Mouse (Mus musculus) testis, postnatal 14 days (tissue): ENCODE measurements around the gene Tmem45b.
"Not testable (repeated sequence)": the region's sequence is repeated elsewhere in the genome, so short reads cannot be mapped to it uniquely, and the experiment has no call there.

Experiments used
- DNase-seq: peaks from one replicate; pipeline ENCODE4 v3.0.0; 2021; ENCODE audit warnings: low spot score

Tmem45b gene

DNA sequence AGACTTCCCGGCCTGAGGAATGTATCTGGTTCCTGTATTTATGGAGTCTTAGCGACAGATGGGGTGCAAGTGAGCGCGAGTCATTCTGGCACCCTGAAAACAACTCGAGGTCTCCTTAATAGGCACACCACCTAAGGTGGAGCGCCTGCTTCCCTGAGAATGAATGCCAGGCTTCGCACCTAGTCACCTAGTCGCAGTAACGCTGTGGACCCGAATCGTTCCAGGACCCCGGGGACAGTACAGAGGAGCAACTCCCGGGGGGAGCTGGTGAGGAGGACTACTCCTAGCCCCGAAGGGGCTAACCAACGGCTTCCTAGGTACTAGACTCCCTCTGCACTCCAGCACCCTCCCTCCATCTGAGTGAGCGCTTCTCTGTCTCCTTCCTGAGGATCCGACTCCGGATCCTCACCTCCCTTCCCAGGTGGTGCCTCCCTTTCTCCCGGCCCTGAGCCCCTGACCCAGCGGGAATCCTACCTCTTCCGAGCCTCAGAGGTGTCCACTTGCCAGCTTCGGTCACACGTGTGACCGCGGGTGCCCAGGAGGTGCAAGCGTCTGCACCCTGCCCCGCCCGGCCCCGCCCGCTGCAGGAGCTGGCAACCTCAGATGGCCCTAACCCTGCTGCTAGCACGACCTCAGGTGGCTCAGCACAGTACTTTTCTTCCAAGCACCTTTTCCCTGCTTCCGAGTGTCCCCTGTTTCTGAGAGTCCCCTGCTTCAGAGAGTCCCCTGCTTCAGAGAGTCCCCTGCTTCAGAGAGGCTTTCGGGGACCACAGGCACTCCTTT is at the start of gene Tmem45b:
Gene Tmem45b (minus strand): TSS at position 771 of the 783 bp plus-strand sequence.
- no peak for DNase-seq

GRCm38 (mm10) chr9:31508189-31508588 is 43.9 kb upstream of the Tmem45b start:
- no peak for DNase-seq

DNA sequence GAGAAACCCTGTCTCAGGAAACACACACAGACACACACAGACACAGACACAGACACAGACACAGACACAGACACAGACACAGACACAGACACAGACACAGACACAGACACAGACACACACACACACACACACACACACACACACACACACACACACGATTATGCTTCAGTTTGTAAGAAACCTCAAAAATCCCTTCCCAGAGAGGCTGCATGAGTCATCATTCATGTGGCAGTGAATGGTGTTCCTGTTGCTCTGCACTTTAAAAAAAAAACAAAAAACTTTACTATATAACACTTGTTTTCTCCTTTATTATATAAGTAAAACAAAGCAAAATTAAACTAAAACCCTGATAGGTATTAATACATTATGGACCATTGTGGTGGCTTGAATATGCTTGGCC is 37.0 kb upstream of the Tmem45b start:
- not testable (repeated sequence) for DNase-seq

DNA sequence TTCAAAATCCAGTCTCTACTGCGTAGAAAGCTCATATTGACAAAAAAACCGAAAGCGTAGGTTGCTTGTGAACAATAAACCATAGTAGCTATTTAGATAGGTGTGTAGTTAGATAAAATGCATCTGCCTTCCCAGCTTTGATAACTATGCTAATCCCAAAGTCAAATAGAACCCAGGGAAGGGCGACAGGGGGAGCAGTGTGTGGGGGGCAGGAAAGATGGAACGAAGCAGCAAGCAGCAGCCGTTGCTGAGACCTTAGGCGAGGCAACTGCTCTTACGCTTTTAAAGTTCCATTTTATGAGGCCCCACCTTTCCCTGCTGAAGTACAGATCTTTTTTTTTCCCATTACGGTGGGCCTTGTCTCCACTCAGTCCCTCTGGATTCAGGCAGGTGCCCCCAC is 1.1 kb downstream of the Tmem45b start:
- DNase-seq: no peak

DNA sequence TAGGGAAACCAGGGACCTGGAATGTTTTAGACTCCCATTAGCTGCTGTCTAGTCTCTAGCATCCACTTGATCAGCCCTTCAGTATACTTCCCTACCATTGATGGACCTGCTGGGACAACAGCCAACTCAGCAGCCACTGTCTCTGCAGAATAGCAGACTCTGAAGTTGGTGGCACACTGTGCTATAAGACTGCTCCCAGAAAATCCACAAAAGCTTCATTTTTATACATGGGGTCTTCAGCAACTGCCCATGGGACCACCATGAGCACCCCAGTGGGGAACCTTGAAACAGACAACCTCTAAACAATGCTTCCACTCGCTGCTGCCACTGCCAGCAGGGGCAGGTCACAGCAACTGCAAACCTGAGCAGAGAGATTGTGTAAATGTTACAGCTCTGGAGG is 9.9 kb downstream of the Tmem45b start:
- DNase-seq: no peak

DNA sequence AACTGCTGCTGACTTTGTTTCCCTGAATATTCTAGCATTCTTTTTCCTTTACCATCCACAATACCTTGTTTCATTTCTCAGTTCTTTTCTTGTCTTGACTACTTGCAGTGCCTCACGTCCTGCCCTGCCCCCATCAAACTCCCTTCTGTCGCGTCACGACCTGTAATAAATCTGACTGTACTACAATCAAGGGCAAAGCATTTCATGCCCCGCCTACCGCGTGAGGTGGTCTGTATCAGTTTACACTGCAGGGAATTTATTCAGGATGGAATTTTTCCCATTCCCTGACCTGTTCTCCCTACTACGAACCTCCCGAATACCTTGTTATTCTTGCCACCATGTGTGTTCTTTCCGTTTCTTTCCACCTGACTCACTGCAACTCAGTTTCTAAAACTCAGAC is 12.1 kb downstream of the Tmem45b start:
- no peak for DNase-seq

DNA sequence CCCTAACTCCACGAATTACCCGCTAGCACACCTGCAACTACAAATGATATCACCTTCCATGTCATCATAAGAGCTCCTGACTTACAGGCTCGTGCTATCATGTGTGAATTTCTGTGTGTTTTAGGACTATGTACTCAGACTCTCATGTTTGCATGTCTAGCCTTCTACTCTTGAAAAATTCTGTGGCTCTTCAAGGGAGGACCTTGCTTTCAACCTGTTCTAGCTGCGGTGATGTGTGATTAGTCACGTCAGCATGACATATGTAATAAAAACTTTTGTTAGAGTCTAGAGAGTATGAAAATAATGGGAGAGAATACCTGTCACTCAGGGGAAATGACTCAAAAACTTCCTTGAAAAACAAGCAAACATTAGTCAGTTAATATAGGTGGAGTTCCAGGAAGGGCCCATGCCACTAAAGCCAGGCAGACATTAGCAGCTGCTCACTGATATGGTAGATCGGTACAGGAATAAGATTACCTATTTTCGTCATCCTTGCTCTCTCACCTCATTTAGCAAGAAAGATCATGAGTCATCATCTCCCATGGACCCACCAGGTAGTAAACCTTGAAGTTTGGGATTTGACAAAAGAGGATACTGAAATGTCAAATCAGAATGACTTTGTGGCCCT is 15.0 kb downstream of the Tmem45b start:
- no peak for DNase-seq

- no peak for DNase-seq
Observed at GRCm38 (mm10) chr9:31444236-31444635, 20.0 kb downstream of the Tmem45b start.

DNA sequence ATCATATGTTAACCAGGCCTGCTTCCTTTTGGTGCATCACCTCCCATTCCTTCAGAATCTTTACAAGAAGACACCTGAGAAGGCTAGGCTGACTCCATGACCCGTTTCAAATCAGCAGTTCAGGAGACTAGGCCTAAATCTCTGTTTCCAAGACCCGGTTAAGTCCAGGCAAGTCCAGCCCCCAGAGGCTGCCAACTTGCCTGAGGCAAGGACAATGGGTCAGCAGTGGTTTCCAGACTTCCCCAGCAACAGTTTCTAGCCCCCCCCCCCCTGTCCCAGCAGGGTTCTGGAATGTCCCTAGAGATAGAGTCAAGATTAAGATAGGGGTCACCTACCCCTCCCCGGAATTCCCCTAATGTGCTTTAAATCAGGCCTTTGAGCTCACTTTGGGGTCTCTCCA is 22.8 kb downstream of the Tmem45b start:
- no peak for DNase-seq

GRCm38 (mm10) chr9:31440366-31440765 is 23.9 kb downstream of the Tmem45b start:
- no peak for DNase-seq

GRCm38 (mm10) chr9:31439341-31439740 is 24.9 kb downstream of the Tmem45b start:
- DNase-seq: no peak

- no peak for DNase-seq
Observed at GRCm38 (mm10) chr9:31438834-31439233, 25.4 kb downstream of the Tmem45b start.

DNA sequence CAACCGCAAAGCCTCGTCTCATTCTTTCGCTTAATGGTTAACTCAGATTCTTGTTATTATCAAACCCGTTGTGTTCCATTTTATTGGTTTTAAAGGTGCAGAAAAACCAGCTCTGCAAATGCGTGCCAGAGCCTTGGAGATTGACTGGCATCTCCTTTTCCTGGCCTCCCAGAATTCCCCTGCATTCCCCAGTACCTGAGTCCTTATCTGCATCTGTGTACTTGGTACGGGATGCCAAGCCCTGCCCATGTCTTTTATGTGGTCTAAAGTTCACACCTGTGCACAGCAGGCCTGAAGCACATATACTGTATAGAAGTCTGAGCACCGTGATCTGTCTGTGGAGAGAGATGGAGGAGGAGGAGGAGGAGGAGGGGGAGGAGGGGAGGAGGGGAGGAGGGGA is 26.4 kb downstream of the Tmem45b start:
- DNase-seq: no peak

DNA sequence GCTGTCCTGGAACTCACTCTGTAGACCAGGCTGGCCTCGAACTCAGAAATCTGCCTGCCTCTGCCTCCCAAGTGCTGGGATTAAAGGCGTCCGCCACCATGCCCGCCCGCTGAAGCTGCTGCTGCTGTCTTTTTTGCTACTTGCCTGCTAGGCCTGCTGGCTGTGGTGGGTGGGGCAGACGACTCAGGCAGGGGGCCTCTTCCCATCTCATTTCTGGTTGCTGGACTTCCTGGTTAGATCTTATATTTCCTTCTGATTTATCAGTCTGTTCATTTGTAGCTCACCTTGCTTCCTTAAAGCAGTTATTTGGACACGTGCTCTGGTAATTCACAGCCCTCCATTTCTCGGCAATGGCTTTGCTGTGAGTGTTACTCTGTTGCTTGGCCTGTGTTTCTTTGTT is 28.8 kb downstream of the Tmem45b start:
- DNase-seq: no peak

- no peak for DNase-seq
Observed at GRCm38 (mm10) chr9:31433431-31433830, 30.8 kb downstream of the Tmem45b start.

DNA sequence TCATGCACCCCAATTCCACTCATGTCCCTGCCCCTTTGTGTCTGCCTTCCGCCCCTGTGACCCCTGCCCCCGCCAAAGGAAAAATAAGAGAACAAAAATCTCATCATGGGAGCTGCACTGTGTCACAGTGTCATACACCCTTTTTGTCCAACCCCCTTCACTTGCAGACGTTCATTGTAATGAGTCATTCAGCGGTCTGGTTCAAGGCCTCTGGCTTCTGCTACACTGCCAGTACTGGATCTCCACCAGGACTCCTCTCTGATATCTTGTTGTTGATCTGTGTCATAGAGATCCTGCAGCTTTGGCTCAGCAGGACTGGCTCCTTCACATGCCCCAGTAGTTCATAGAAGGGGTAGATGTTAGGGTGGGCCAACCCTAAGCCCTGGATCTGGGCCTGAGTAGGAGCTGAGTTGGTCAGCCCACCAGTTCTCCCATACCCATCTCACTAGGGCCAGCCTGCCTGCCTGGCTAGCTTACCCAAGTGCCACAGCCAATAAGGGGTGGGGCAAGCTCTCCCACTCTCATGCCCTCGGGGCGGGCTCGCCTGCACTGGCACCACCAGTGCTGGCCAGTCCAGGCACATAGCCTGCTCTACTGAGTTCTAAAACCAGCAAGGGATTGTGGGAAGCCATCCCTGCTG is 31.8 kb downstream of the Tmem45b start:
- no peak for DNase-seq

GRCm38 (mm10) chr9:31431751-31432150 is 32.5 kb downstream of the Tmem45b start:
- DNase-seq: no peak

DNA sequence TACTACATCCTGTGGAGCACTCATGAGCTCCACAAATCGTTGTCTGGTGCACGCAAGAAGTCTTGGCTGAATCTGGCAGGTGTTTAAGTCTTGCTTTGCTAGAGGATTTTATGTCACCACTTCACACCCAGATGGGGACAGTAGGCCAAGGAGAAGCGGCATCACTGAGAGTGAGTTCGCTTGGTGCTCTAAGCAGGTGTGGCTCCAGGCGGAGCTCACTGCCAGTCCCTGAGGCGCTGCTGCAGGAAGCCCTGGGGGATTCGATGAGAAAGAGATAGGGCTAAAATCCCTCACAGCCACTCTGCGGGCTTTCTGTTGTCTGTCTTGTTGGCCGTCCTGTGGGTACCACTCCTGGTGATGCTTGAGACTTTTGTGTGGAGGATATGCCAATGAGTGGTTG is 34.3 kb downstream of the Tmem45b start:
- no peak for DNase-seq

DNA sequence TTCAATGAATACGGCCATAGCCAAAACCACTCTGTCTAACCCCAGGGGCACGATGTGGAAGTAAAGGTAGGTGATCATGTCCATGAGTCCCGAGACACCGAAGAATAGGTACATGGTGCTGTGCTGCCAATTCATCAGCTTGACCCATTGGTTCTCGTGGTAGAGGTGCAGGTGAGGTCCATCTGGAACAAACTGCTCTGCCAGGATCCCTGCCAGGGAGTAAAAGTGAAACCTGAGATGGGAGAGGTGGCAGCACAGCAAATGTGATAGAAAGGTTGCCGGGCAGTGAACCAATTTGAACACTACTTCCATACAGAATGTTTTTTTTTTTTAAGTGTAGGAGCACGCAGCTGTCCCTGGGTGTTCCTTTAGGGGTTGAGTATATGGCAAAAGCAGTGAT is 35.3 kb downstream of the Tmem45b start:
- DNase-seq: no peak

GRCm38 (mm10) chr9:31422143-31422542 is 42.1 kb downstream of the Tmem45b start:
- DNase-seq: no peak

DNA sequence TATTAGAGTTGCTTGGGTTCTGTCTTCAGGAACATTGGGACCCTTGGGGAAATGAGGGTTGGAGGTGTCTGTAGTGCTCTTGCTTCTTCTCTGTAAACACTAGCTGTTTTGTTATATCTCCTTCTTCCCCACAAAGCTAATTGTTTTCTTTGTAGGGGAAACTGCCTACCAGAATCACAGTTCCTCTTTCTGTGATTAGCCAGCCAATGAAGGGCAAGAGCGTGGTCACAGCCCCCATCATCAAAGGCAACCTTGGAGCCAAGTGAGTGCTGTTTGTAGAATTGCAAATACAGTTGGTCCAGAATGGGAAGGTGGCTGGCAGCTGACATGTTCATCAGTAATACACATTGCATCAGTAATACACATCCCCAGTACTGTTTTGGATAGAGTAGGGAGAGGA is 45.4 kb downstream of the Tmem45b start:
- no peak for DNase-seq

GRCm38 (mm10) chr9:31412165-31412564 is 52.1 kb downstream of the Tmem45b start:
- no peak for DNase-seq

- no peak for DNase-seq
Observed at GRCm38 (mm10) chr9:31405217-31405616, 59.0 kb downstream of the Tmem45b start.
